Mouse (Mus musculus): ENCODE measurements around the gene Pptc7.

DNA sequence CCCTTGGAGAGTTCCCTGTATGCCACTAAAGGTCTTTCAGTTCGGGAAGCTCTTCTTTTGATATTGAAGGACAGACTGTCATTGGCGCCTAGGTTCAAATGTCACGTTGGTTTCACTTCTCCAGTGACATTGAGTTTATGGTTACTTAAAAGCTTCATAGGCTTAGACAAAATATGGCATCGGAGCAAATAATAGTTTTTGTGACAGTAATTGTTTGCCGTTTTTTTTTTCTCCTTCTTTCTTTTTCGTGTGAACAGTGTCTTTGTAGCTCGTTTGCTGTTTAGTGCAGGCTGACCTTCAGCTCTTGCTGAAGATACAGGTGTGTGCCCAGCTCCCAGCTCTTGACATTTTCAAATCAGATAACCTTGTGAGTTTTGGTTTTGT, 1.6 kb downstream of the Pptc7 start:
- no peak for TF ChIP-seq CTCF (IDR thresholded peaks at IDR 0.05; ENCODE audit: control insufficient read depth, insufficient read depth, insufficient replicate concordance, low read depth, low read length)
- TF ChIP-seq POLR2A (IDR thresholded peaks at IDR 0.05; ENCODE audit: control insufficient read depth, low read depth, low read length) = no peak
